Mouse (Mus musculus) Patski (cell line): ENCODE measurements at regions not wholly inside any gene's neighbourhood (a gene's known extent, or its start where the extent isn't known, plus 50 kb on each side); places are given as distances from the start of the nearest gene placed in this dataset.

ENCODE experiments used
- ATAC-seq: fragments of 100-300 bp; one replicate; pipeline ENCODE4 v1.8.0; 2021
- CTCF ChIA-PET: fragments of 350-600 bp; sonication (Branson Sonifier 250); formaldehyde crosslinking; loops from one replicate; lab custom pipeline; 2022; ENCODE audit warnings: inconsistent platforms; lab: Charles Lee
- POLR2A ChIA-PET: fragments of 350-600 bp; sonication (Branson Sonifier 250); formaldehyde crosslinking; loops from one replicate; lab custom pipeline; 2022; ENCODE audit warnings: antibody characterized with exemption, inconsistent platforms; lab: Charles Lee
- DNase-seq: peaks from one replicate; pipeline ENCODE4 v3.0.0-alpha.2; 2011; ENCODE audit warnings: low read depth, low spot score
- H3K27me3 ChIP-seq: fragments of 371-371 bp; one replicate; pipeline ENCODE4 v1.5.1; 2021
- CTCF ChIP-seq: fragments of 100-300 bp; IDR thresholded peaks from one replicate; pipeline ENCODE4 v1.5.1; 2021
- in situ Hi-C: fragments of 300-500 bp; cut with MboI; formaldehyde crosslinking; loops from 3 replicates; pipeline ENCODE4 v1.11.1; 2018; ENCODE audit warnings: low pct_unique_long_range_greater_than_20kb, mixed read lengths

- ATAC-seq: no peak
- ChIA-PET POLR2A (no interaction called here), CTCF (no interaction called here)
- no peaks in the 10 kb centered on the region for H3K27me3 ChIP-seq
- in situ Hi-C loops: no loop called here
- no peak for TF ChIP-seq CTCF
- DNase-seq: no peak
Measured at GRCm38 (mm10) chr17:45912165-45912564, 120.0 kb downstream of the Vegfa start.

- TF ChIP-seq CTCF: no peak
- ChIA-PET CTCF (no interaction called here), POLR2A (interaction anchor here (1.1 kb wide), 1 partner anchor 121 kb away, joined by 3 read pairs; the partner anchor contains the start of gene Vegfa)
- ATAC-seq: no peak
- H3K27me3 ChIP-seq: no peaks in the 10 kb centered on the region
- in situ Hi-C loops: no loop called here
- no peak for DNase-seq
Measured at GRCm38 (mm10) chr17:45911201-45911731, 120.9 kb downstream of the Vegfa start.

GRCm38 (mm10) chr17:45910245-45910644 is 121.9 kb downstream of the Vegfa start:
- in situ Hi-C loops: no loop called here

GRCm38 (mm10) chr17:45907587-45907986 is 124.6 kb downstream of the Vegfa start:
- TF ChIP-seq CTCF: no peak
- in situ Hi-C loops: no loop called here
- H3K27me3 ChIP-seq: no peaks in the 10 kb centered on the region
- DNase-seq (no peak), ATAC-seq (no peak)
- ChIA-PET CTCF (interaction anchor here (0.7 kb wide), 1 partner anchor 10 kb away, joined by 3 read pairs; no protein-coding TSS in a partner anchor), POLR2A (interaction anchor here (0.7 kb wide), 1 partner anchor 70 kb away, joined by 3 read pairs; no protein-coding TSS in a partner anchor)

More at GRCm38 (mm10) chr17:45910245-45910644, 121.9 kb downstream of the Vegfa start:
- no peak for DNase-seq
- ATAC-seq: no peak
- H3K27me3 ChIP-seq: no peaks in the 10 kb centered on the region
- ChIA-PET CTCF (interaction anchor here (1.0 to 1.5 kb wide), 3 partner anchors 11 to 117 kb away, joined by 3 to 5 read pairs (median 3); no protein-coding TSS in a partner anchor), POLR2A (interaction anchor here (1.1 kb wide), 1 partner anchor 122 kb away, joined by 3 read pairs; the partner anchor contains the start of gene Vegfa)
- no peak for TF ChIP-seq CTCF

- DNase-seq: no peak
- ChIA-PET CTCF (interaction anchor here (1.2 kb wide), 1 partner anchor 25 kb away, joined by 3 read pairs; no protein-coding TSS in a partner anchor), POLR2A (interaction anchor here (0.9 to 1.6 kb wide), 2 partner anchors 23 to 53 kb away, joined by 3 to 4 read pairs; no protein-coding TSS in a partner anchor)
- H3K27me3 ChIP-seq: no peaks in the 10 kb centered on the region
- TF ChIP-seq CTCF: no peak
- no peak for ATAC-seq
- in situ Hi-C loops: no loop called here
Measured at GRCm38 (mm10) chr17:45905596-45905995, 126.6 kb downstream of the Vegfa start.

- in situ Hi-C loops: no loop called here
- no peak for DNase-seq
- ATAC-seq: no peak
- H3K27me3 ChIP-seq: no peaks in the 10 kb centered on the region
- TF ChIP-seq CTCF: no peak
- ChIA-PET CTCF (no interaction called here), POLR2A (interaction anchor here (0.8 to 1.6 kb wide), 2 partner anchors 16 to 22 kb away, joined by 3 to 5 read pairs; no protein-coding TSS in a partner anchor)
Measured at GRCm38 (mm10) chr17:45904251-45904650, 127.9 kb downstream of the Vegfa start.

- CTCF ChIA-PET: no interaction called here
- in situ Hi-C loops: no loop called here
- POLR2A ChIA-PET: interaction anchor here (0.6 kb wide), 1 partner anchor 13 kb away, joined by 9 read pairs; no protein-coding TSS in a partner anchor
- H3K27me3 ChIP-seq: no peaks in the 10 kb centered on the region
- TF ChIP-seq CTCF: no peak
- DNase-seq (no peak), ATAC-seq (no peak)
Measured at GRCm38 (mm10) chr17:45903294-45903693, 128.9 kb downstream of the Vegfa start.

- in situ Hi-C loops: no loop called here
- H3K27me3 ChIP-seq: no peaks in the 10 kb centered on the region
- ChIA-PET POLR2A (no interaction called here), CTCF (no interaction called here)
- DNase-seq (no peak), ATAC-seq (no peak)
- TF ChIP-seq CTCF: no peak
Measured at GRCm38 (mm10) chr17:45902668-45903067, 129.5 kb downstream of the Vegfa start.

- POLR2A ChIA-PET: interaction anchor here (1.4 to 1.8 kb wide), 2 partner anchors 17 to 134 kb away, joined by 4 to 5 read pairs; no protein-coding TSS in a partner anchor
- DNase-seq: no peak
- in situ Hi-C loops: loop anchor here (5.0 kb wide), 1 partner anchor 135 kb away; the partner anchor contains the start of gene Vegfa
- CTCF ChIA-PET: interaction anchor here (0.7 to 1.2 kb wide), 4 partner anchors 62 to 236 kb away, joined by 3 to 4 read pairs (median 3); no protein-coding TSS in a partner anchor
- H3K27me3 ChIP-seq: no peaks in the 10 kb centered on the region
- no peak for TF ChIP-seq CTCF
- peak; percentile 4 for ATAC-seq
Measured at GRCm38 (mm10) chr17:45896922-45897302, 135.3 kb downstream of the Vegfa start.

- CTCF ChIA-PET: interaction anchor here (0.7 to 1.2 kb wide), 4 partner anchors 62 to 237 kb away, joined by 3 to 4 read pairs (median 3); no protein-coding TSS in a partner anchor
- peak; percentile 92 for DNase-seq
- in situ Hi-C loops: loop anchor here (5.0 kb wide), 1 partner anchor 136 kb away; the partner anchor contains the start of gene Vegfa
- H3K27me3 ChIP-seq: no peaks in the 10 kb centered on the region
- POLR2A ChIA-PET: interaction anchor here (1.4 to 1.8 kb wide), 2 partner anchors 16 to 135 kb away, joined by 4 to 5 read pairs; no protein-coding TSS in a partner anchor
- peak; percentile 75 for ATAC-seq
- TF ChIP-seq CTCF: no peak
Measured at GRCm38 (mm10) chr17:45896142-45896921, 135.8 kb downstream of the Vegfa start.
